Mouse (Mus musculus) lung, postnatal 0 days (tissue): ENCODE results near the gene St3gal3.

ENCODE experiments used
- CTCF ChIP-seq: IDR thresholded peaks from 2 replicates; pipeline ENCODE4 v1.5.1; 2016; ENCODE audit warnings: antibody characterized with exemption, mild to moderate bottlenecking
- EP300 ChIP-seq: IDR thresholded peaks from 2 replicates; pipeline ENCODE4 v1.6.1; 2016; ENCODE audit warnings: antibody characterized with exemption, mild to moderate bottlenecking, control low read depth

DNA sequence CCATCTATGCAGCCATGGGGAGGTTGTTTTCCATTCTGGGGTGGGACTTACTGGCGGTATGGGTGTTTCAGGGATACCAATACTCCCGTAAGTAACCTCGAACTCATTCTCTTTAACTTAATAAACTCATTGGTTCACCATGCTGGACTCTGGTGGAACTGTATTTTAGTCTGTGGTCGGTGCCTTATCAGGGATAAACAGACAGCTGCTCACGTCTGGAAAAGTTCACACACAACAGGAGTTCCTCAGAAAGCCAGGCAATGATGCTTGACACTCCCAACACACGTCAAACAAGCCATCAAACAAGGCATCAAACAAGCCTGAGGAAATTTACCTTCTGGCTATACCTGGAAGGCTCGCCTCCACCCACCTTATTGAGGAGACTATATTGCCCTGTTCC is 19.6 kb downstream of the St3gal3 start:
- TF ChIP-seq CTCF (no peak), EP300 (no peak)
